Mouse (Mus musculus): Measurements from ENCODE around the gene Muc1. TPM values are rescaled to one million over a fixed set of nuclear protein-coding genes. Genes with fewer than 3 reads are reported as not detected.
"Not testable (repeated sequence)": the region's sequence is repeated elsewhere in the genome, so short reads cannot be mapped to it uniquely, and the experiment has no call there.

Muc1 gene
- total RNA-seq, 2 experiments from 2014 or later = 0.44 to 1.1 TPM

- intact Hi-C loops (cut with DNase I) = no loop called here
- no peak for DNase-seq (ENCODE audit: low spot score in 2 of 2)
These were observed 20.7 kb upstream of the Muc1 start for GRCm38 (mm10) chr3:89208075-89208657.

GRCm38 (mm10) chr3:89208736-89209135 lies 20.1 kb upstream of the Muc1 start:
- no peak for DNase-seq (ENCODE audit: low spot score in 2 of 2)
- intact Hi-C loops (cut with DNase I) = no loop called here

- intact Hi-C loops (cut with DNase I) = loop anchor here (5.0 kb wide), 1 partner anchor 117 kb away; the partner anchor contains the start of gene Rusc1
- DNase-seq (ENCODE audit: low spot score in 2 of 2) = no peak
These were observed 19.1 kb upstream of the Muc1 start for GRCm38 (mm10) chr3:89209731-89210130.

- intact Hi-C loops (cut with DNase I) = loop anchor here (5.0 kb wide), 1 partner anchor 118 kb away; the partner anchor contains the start of gene Rusc1
- DNase-seq (ENCODE audit: low spot score in 2 of 2) = no peak
These were observed 18.7 kb upstream of the Muc1 start for GRCm38 (mm10) chr3:89210162-89210561.

- intact Hi-C loops (cut with DNase I) = loop anchor here (5.0 kb wide), 1 partner anchor 118 kb away; the partner anchor contains the start of gene Rusc1
- no peak for DNase-seq (ENCODE audit: low spot score in 2 of 2)
These were observed 18.1 kb upstream of the Muc1 start for GRCm38 (mm10) chr3:89210731-89211130.

GRCm38 (mm10) chr3:89213803-89214530 lies 14.9 kb upstream of the Muc1 start:
- intact Hi-C loops (cut with DNase I) = loop anchor here (5.0 kb wide), 1 partner anchor 122 kb away; the partner anchor contains the start of gene Rusc1
- peak; percentile 92 to 93 for DNase-seq (ENCODE audit: low spot score in 2 of 2)

- intact Hi-C loops (cut with DNase I) = loop anchor here (5.0 kb wide), 1 partner anchor 123 kb away; the partner anchor contains the start of gene Rusc1
- no peak for DNase-seq (ENCODE audit: low spot score in 2 of 2)
These were observed 14.0 kb upstream of the Muc1 start, which contains the start of gene Thbs3 for GRCm38 (mm10) chr3:89214681-89215411. Gene Thbs3, plus strand, starts transcription at chr3:89215180.

GRCm38 (mm10) chr3:89215853-89216252 lies 13.0 kb upstream of the Muc1 start:
- intact Hi-C loops (cut with DNase I) = no loop called here
- DNase-seq (ENCODE audit: low spot score in 2 of 2) = peak; percentile 75 to 83

GRCm38 (mm10) chr3:89216407-89216806 lies 12.4 kb upstream of the Muc1 start:
- DNase-seq (ENCODE audit: low spot score in 2 of 2); intact Hi-C loops (cut with DNase I): not testable (repeated sequence)

GRCm38 (mm10) chr3:89218271-89218670 lies 10.6 kb upstream of the Muc1 start:
- no peak for DNase-seq (ENCODE audit: low spot score in 2 of 2)
- intact Hi-C loops (cut with DNase I) = no loop called here

- no peak for DNase-seq (ENCODE audit: low spot score in 2 of 2)
- intact Hi-C loops (cut with DNase I) = no loop called here
These were observed 9.3 kb upstream of the Muc1 start for GRCm38 (mm10) chr3:89219546-89219945.

GRCm38 (mm10) chr3:89221167-89221566 lies 7.7 kb upstream of the Muc1 start:
- no peak for DNase-seq (ENCODE audit: low spot score in 2 of 2)
- intact Hi-C loops (cut with DNase I) = no loop called here

GRCm38 (mm10) chr3:89224796-89225195 lies 4.1 kb upstream of the Muc1 start:
- intact Hi-C loops (cut with DNase I) = no loop called here
- no peak for DNase-seq (ENCODE audit: low spot score in 2 of 2)

- DNase-seq (ENCODE audit: low spot score in 2 of 2) = no peak
- intact Hi-C loops (cut with DNase I) = no loop called here
These were observed 3.5 kb upstream of the Muc1 start for GRCm38 (mm10) chr3:89225321-89225815.

GRCm38 (mm10) chr3:89225918-89226317 lies 2.9 kb upstream of the Muc1 start:
- intact Hi-C loops (cut with DNase I) = no loop called here
- DNase-seq (ENCODE audit: low spot score in 2 of 2) = no peak

- no peak for DNase-seq (ENCODE audit: low spot score in 2 of 2)
- intact Hi-C loops (cut with DNase I) = no loop called here
These were observed 2.5 kb upstream of the Muc1 start for GRCm38 (mm10) chr3:89226361-89226760.

GRCm38 (mm10) chr3:89226900-89227299 lies 2.0 kb upstream of the Muc1 start, which contains the start of gene Mtx1:
Gene Mtx1, minus strand, starts transcription at chr3:89227088.
- intact Hi-C loops (cut with DNase I) = no loop called here

GRCm38 (mm10) chr3:89227307-89228179 lies 1.3 kb upstream of the Muc1 start:
- peak; percentile 90 to 92 for DNase-seq (ENCODE audit: low spot score in 2 of 2)
- intact Hi-C loops (cut with DNase I) = no loop called here

More at GRCm38 (mm10) chr3:89226900-89227299, 2.0 kb upstream of the Muc1 start, which contains the start of gene Mtx1:
- no peak for DNase-seq (ENCODE audit: low spot score in 2 of 2)

- peak; percentile 79 to 83 for DNase-seq (ENCODE audit: low spot score in 2 of 2)
- intact Hi-C loops (cut with DNase I) = no loop called here
These were observed 692 bp upstream of the Muc1 start for GRCm38 (mm10) chr3:89228180-89228549.

Measured in left cerebral cortex, postnatal 36 days (tissue).